Mouse (Mus musculus) CH12.LX (cell line): Measurements from ENCODE around the gene Qprt. TPM values are rescaled to one million over a fixed set of nuclear protein-coding genes. Genes with fewer than 3 reads are reported as not detected.
A peak's percentile ranks its signal among the peaks of the same experiment; 100 is the strongest.

ENCODE experiments used
- DNase-seq: peaks from one replicate; pipeline ENCODE4 v3.0.0-alpha.2; 2013; ENCODE audit errors: extremely low read depth
- H3K27ac ChIP-seq: 2 replicates; pipeline ENCODE4 v1.5.1; 2012; ENCODE audit warnings: low read depth, mild to moderate bottlenecking, control low read depth, moderate library complexity; ENCODE audit not compliant: insufficient read depth
- H3K27me3 ChIP-seq: replicated peaks from 2 replicates; pipeline ENCODE3; 2012; ENCODE audit warnings: inconsistent platforms
- H3K36me3 ChIP-seq, 2 experiments: replicated peaks in 1 of 2; 2 replicates each; pipeline versions ENCODE3 to v1.6.1; 2012; ENCODE audit warnings: inconsistent platforms in 1 of 2, low read length in 1 of 2, mild to moderate bottlenecking in 1 of 2, mixed read lengths in 1 of 2, moderate library complexity in 1 of 2; ENCODE audit not compliant: control insufficient read depth in 1 of 2, insufficient read depth in 1 of 2
- H3K4me1 ChIP-seq, 2 experiments: 2 replicates each; pipeline ENCODE4 v1.6.1; 2012; ENCODE audit warnings: inconsistent platforms in 1 of 2, moderate library complexity in 1 of 2; ENCODE audit not compliant: insufficient read depth in 2 of 2, control insufficient read depth in 1 of 2
- H3K4me2 ChIP-seq: 2 replicates; pipeline ENCODE4 v1.6.1; 2012; ENCODE audit warnings: low read depth, mild to moderate bottlenecking, control low read depth; ENCODE audit not compliant: poor library complexity, insufficient read depth, severe bottlenecking
- H3K4me3 ChIP-seq, 3 experiments: fragments of 150-350 bp in 1 of 3; sonication (generic) in 1 of 3; replicated peaks in 1 of 3; 2 replicates each; pipeline versions ENCODE3 to v1.5.1; 2011 to 2012; ENCODE audit warnings: low read depth in 2 of 3, low read length in 2 of 3, mild to moderate bottlenecking in 2 of 3, moderate library complexity in 2 of 3, control low read depth in 1 of 3, improper control_type of control experiment in 1 of 3, inconsistent platforms in 1 of 3, mixed read lengths in 1 of 3; ENCODE audit not compliant: poor library complexity in 1 of 3
- H3K79me2 ChIP-seq: replicated peaks from 2 replicates; pipeline ENCODE4 v1.6.1; 2012; ENCODE audit warnings: mild to moderate bottlenecking, moderate library complexity; ENCODE audit not compliant: control insufficient read depth, poor library complexity, insufficient read depth, severe bottlenecking; ENCODE audit errors: extremely low read depth
- H3K9ac ChIP-seq: 2 replicates; pipeline ENCODE4 v1.6.1; 2012; ENCODE audit warnings: low read depth, mild to moderate bottlenecking, control low read depth, moderate library complexity; ENCODE audit not compliant: insufficient read depth
- H3K9me3 ChIP-seq: replicated peaks from 2 replicates; pipeline ENCODE3; 2012; ENCODE audit warnings: low read length, inconsistent platforms, mixed read lengths
- BHLHE40 ChIP-seq: IDR thresholded peaks from 2 replicates; pipeline ENCODE4 v1.6.1; 2011; ENCODE audit warnings: mild to moderate bottlenecking, low read depth, low read length, improper control_type of control experiment
- CHD2 ChIP-seq: IDR thresholded peaks from 2 replicates; pipeline ENCODE4 v1.6.1; 2011; ENCODE audit warnings: low read length, improper control_type of control experiment
- CTCF ChIP-seq, 2 experiments: IDR thresholded peaks in 1 of 2; conservative IDR thresholded peaks in 1 of 2; 2 replicates each; pipeline ENCODE4 v1.5.1; 2011 to 2012; ENCODE audit warnings: low read depth in 2 of 2, low read length in 2 of 2, improper control_type of control experiment in 1 of 2, inconsistent platforms in 1 of 2, mild to moderate bottlenecking in 1 of 2, moderate library complexity in 1 of 2
- E2F4 ChIP-seq: IDR thresholded peaks from 2 replicates; pipeline ENCODE4 v1.6.1; 2011; ENCODE audit warnings: low read depth, low read length, improper control_type of control experiment; ENCODE audit not compliant: insufficient replicate concordance
- ELF1 ChIP-seq: IDR thresholded peaks from 2 replicates; pipeline ENCODE4 v1.6.1; 2014; ENCODE audit warnings: low read depth, mild to moderate bottlenecking, inconsistent platforms, low read length, improper control_type of control experiment
- EP300 ChIP-seq: IDR thresholded peaks from 2 replicates; pipeline ENCODE4 v1.6.1; 2011; ENCODE audit warnings: low read length, improper control_type of control experiment
- ETS1 ChIP-seq: conservative IDR thresholded peaks from 2 replicates; pipeline ENCODE4 v1.6.1; 2012; ENCODE audit warnings: low read depth, mild to moderate bottlenecking, inconsistent platforms, low read length, improper control_type of control experiment, moderate library complexity
- HCFC1 ChIP-seq: IDR thresholded peaks from 2 replicates; pipeline ENCODE4 v1.6.1; 2012; ENCODE audit warnings: low read depth, mild to moderate bottlenecking, inconsistent platforms, low read length, improper control_type of control experiment
- IRF4 ChIP-seq: IDR thresholded peaks from 2 replicates; pipeline ENCODE4 v1.6.1; 2014; ENCODE audit warnings: low read depth, mild to moderate bottlenecking, inconsistent platforms, low read length, improper control_type of control experiment
- JUN ChIP-seq: IDR thresholded peaks from 2 replicates; pipeline ENCODE4 v1.6.1; 2011; ENCODE audit warnings: low read depth, mild to moderate bottlenecking, low read length, improper control_type of control experiment, moderate library complexity; ENCODE audit not compliant: insufficient read depth
- MAFK ChIP-seq: IDR thresholded peaks from 2 replicates; pipeline ENCODE4 v1.6.1; 2011; ENCODE audit warnings: low read length, improper control_type of control experiment; ENCODE audit not compliant: insufficient replicate concordance
- MAX ChIP-seq: IDR thresholded peaks from 2 replicates; pipeline ENCODE4 v1.6.1; 2011; ENCODE audit warnings: low read length, improper control_type of control experiment
- MEF2A ChIP-seq: IDR thresholded peaks from 2 replicates; pipeline ENCODE4 v1.6.1; 2014; ENCODE audit warnings: low read depth, mild to moderate bottlenecking, inconsistent platforms, low read length, improper control_type of control experiment, borderline replicate concordance
- MYC ChIP-seq: IDR thresholded peaks from 2 replicates; pipeline ENCODE4 v1.6.1; 2011; ENCODE audit warnings: low read depth, mild to moderate bottlenecking, improper control_type of control experiment, low read length
- NELFE ChIP-seq: IDR thresholded peaks from 2 replicates; pipeline ENCODE4 v1.6.1; 2011; ENCODE audit warnings: low read depth, low read length, improper control_type of control experiment
- NRF1 ChIP-seq: IDR thresholded peaks from 2 replicates; pipeline ENCODE4 v1.6.1; 2014; ENCODE audit warnings: low read depth, mild to moderate bottlenecking, inconsistent platforms, low read length, improper control_type of control experiment, moderate library complexity
- PAX5 ChIP-seq: IDR thresholded peaks from 2 replicates; pipeline ENCODE4 v1.6.1; 2012; ENCODE audit warnings: low read length, inconsistent platforms, mixed read lengths
- POLR2A ChIP-seq: IDR thresholded peaks from 2 replicates; pipeline ENCODE4 v1.6.1; 2011; ENCODE audit warnings: low read depth, mild to moderate bottlenecking, improper control_type of control experiment, low read length
- POLR2AphosphoS2 ChIP-seq: IDR thresholded peaks from 2 replicates; pipeline ENCODE4 v1.6.1; 2011; ENCODE audit warnings: low read depth, low read length, improper control_type of control experiment
- RAD21 ChIP-seq: IDR thresholded peaks from 2 replicates; pipeline ENCODE4 v1.6.1; 2011; ENCODE audit warnings: low read depth, mild to moderate bottlenecking, low read length, improper control_type of control experiment, moderate library complexity
- RCOR1 ChIP-seq: conservative IDR thresholded peaks from 2 replicates; pipeline ENCODE4 v1.6.1; 2012; ENCODE audit warnings: low read depth, mild to moderate bottlenecking, inconsistent platforms, low read length, improper control_type of control experiment
- SMC3 ChIP-seq: IDR thresholded peaks from 2 replicates; pipeline ENCODE4 v1.6.1; 2011; ENCODE audit warnings: low read depth, low read length, improper control_type of control experiment
- USF1 ChIP-seq: IDR thresholded peaks from 2 replicates; pipeline ENCODE4 v1.6.1; 2014; ENCODE audit warnings: low read depth, mild to moderate bottlenecking, inconsistent platforms, low read length, improper control_type of control experiment
- USF2 ChIP-seq: conservative IDR thresholded peaks from 2 replicates; pipeline ENCODE4 v1.6.1; 2011; ENCODE audit warnings: low read depth, low read length, improper control_type of control experiment
- ZMIZ1 ChIP-seq: IDR thresholded peaks from 2 replicates; pipeline ENCODE4 v1.6.1; 2012; ENCODE audit warnings: low read depth, mild to moderate bottlenecking, inconsistent platforms, low read length, improper control_type of control experiment
- ZNF384 ChIP-seq: IDR thresholded peaks from 2 replicates; pipeline ENCODE4 v1.6.1; 2012; ENCODE audit warnings: low read depth, low read length, improper control_type of control experiment, inconsistent platforms
- dilution Hi-C: fragments of 300-500 bp; cut with MboI; formaldehyde crosslinking; loops from 2 replicates; pipeline ENCODE4 v1.14.3; 2020; ENCODE audit warnings: low sequenced_read_pairs; ENCODE audit not compliant: extremely low pct_unique_long_range_greater_than_20kb, extremely low pct_ligation_motif_present
- in situ Hi-C: fragments of 300-500 bp; cut with MboI; formaldehyde crosslinking; loops from 3 replicates; pipeline ENCODE4 v1.14.3; 2019; ENCODE audit warnings: low sequenced_read_pairs, low pct_ligation_motif_present, low pct_unique_long_range_greater_than_20kb, mixed read lengths
- polyA plus RNA-seq: library from polyadenylated mRNA; unstranded; fragments of >175 nt; gene quantifications from 2 replicates; pipeline ENCODE4 v1.2.1, GENCODE M21; 2012; ENCODE audit warnings: low read depth; ENCODE audit not compliant: insufficient read length
- total RNA-seq, 2 experiments: library from RNA; depleted of rRNA; stranded (reverse); fragments of 300-350 nt in 1 of 2; fragments of >200 nt in 1 of 2; gene quantifications; 2 replicates each; pipeline ENCODE4 v1.2.3; 2012 to 2014

Qprt gene
- total and polyA plus RNA-seq, 3 experiments = 0.14 to 0.30 TPM; not detected in 1

DNA sequence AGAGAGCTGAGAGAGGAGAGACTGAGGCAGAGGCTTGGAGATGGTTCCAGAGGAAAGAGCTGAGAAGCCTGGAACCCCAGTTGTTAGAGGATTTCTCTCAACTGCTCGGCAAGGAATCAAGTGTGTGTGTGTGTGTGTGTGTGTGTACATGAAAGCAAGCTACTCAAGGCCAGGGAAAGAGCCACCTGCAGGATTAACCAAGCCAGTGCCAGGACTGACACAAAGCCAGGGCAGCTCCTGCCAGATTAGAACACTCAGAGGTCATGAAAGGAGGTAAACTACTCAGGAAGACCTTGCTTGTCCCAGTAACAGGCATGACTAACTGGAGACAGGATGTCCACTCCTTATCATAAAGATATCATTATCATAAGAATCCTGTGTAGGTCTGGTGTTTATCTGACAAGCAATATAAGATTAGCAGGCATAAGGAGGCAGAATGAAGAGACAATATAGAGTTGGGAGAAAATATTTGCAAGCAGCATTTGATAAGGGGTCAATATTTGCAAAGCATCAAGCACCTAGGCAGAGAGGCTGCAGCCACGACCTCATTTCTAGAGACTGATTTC lies 20.5 kb downstream of the Qprt start:
- Histone ChIP-seq H3K4me1 (peaks cover 9 to 15% of the 10 kb centered on the region in 2 experiments), H3K4me2 (no peak overlapping the region), H3K27ac (no peak overlapping the region), H3K4me3 (no peak overlapping the region), H3K79me2 (no peaks in the 10 kb centered on the region), H3K9me3 (peaks cover 6% of the 10 kb centered on the region), H3K9ac (no peak overlapping the region), H3K36me3 (no peaks in the 10 kb centered on the region), H3K27me3 (peaks cover 6% of the 10 kb centered on the region)
- TF ChIP-seq RCOR1 = no peak
- no peak for TF ChIP-seq CHD2
- no peak for TF ChIP-seq ZNF384
- peak; percentile 20 for TF ChIP-seq RAD21
- no peak for TF ChIP-seq MAFK
- no peak for TF ChIP-seq POLR2AphosphoS2
- TF ChIP-seq PAX5 = no peak
- TF ChIP-seq HCFC1 = no peak
- no peak for TF ChIP-seq USF2
- TF ChIP-seq USF1 = no peak
- no peak for TF ChIP-seq ETS1
- no peak for TF ChIP-seq EP300
- TF ChIP-seq ELF1 = no peak
- peak in 1 of 2 experiments; percentile 49; a peak in 2 of 4 replicates for TF ChIP-seq CTCF (conservative IDR thresholded peaks at IDR 0.05 in 1 of 2, IDR thresholded peaks at IDR 0.05 in 1 of 2; ENCODE audit: low read depth in 2 of 2, low read length in 2 of 2)
- peak; percentile 58 for TF ChIP-seq SMC3
- no peak for TF ChIP-seq E2F4
- no peak for DNase-seq
- dilution Hi-C loops = no loop called here
- in situ Hi-C loops = loop anchor here (5.0 to 10.0 kb wide), 2 partner anchors 573 to 661 kb away; no protein-coding TSS in a partner anchor

DNA sequence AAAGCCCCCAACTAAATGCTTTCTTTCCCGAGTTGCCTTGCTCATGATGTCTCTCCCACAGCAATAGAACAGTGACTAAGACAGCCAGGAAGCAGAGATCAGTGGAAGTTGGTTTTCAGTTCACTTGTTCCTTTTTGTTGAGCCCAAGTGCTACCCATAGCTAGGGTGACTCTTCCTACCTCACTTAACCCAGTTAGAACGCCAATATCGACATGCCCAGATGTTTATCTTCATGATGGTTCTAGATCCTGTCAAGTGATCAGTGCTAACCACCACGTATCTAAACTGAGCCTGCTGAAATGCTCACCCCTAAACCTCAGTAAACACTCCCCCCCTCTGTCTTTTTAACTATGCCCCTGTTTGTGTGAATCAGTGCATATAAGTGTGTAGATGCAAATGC lies 22.5 kb downstream of the Qprt start:
- H3K9ac ChIP-seq = no peak overlapping the region
- no peak for DNase-seq
- no peaks in the 10 kb centered on the region for H3K79me2 ChIP-seq
- dilution Hi-C loops (no loop called here), in situ Hi-C loops (no loop called here)
- H3K36me3 ChIP-seq = peaks cover 1 to 6% of the 10 kb centered on the region in 2 experiments
- H3K4me3 ChIP-seq = no peak overlapping the region
- no peak overlapping the region for H3K4me2 ChIP-seq
- H3K9me3 ChIP-seq = peaks cover 6% of the 10 kb centered on the region
- peaks cover 5 to 10% of the 10 kb centered on the region in 2 experiments for H3K4me1 ChIP-seq
- H3K27ac ChIP-seq = no peak overlapping the region
- TF ChIP-seq E2F4 = no peak
- no peak for TF ChIP-seq ZMIZ1
- TF ChIP-seq MAX = no peak
- TF ChIP-seq MEF2A = no peak
- TF ChIP-seq PAX5 = no peak
- TF ChIP-seq IRF4 = no peak
- no peak for TF ChIP-seq USF2
- TF ChIP-seq POLR2A = no peak
- no peak for TF ChIP-seq BHLHE40
- no peak for TF ChIP-seq NRF1
- TF ChIP-seq MYC = no peak
- no peak for TF ChIP-seq JUN
- TF ChIP-seq POLR2AphosphoS2 = no peak
- no peak for TF ChIP-seq SMC3
- TF ChIP-seq HCFC1 = no peak
- TF ChIP-seq NELFE = no peak
- no peaks in the 10 kb centered on the region for H3K27me3 ChIP-seq
